Mouse (Mus musculus): ENCODE data around the gene Ptf1a. TPM values are rescaled to one million over a fixed set of nuclear protein-coding genes. Genes with fewer than 3 reads are reported as not detected.

Ptf1a gene
- total and polyA plus RNA-seq, 3 experiments = not detected

DNA sequence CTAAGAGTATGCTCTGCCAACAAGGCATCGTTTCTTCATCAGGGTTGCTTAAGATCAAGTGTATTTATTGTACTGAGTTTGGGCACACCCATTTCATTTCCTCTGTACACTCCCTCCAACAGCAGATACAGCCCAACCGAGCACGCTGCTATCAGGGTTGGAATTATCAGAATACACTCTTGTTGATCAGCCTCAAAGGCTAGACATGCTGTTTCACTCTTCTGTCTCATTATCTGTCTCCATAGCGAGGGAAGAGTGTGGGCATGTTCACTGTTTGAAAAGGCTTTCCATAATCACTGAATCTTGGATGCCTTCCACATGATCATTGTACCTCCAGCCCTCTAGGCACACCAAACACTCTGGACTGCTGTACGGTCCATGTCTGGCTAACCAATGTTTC lies 40.1 kb upstream of the Ptf1a start (continued):
- peak; percentile 58 for TF ChIP-seq SIN3A (IDR thresholded peaks at IDR 0.05; ENCODE audit: low read length)
- no peak for TF ChIP-seq BHLHE40 (IDR thresholded peaks at IDR 0.05; ENCODE audit: borderline replicate concordance, low read depth, low read length)
- TF ChIP-seq MYC (IDR thresholded peaks at IDR 0.05; ENCODE audit: low read depth, low read length) = no peak
- TF ChIP-seq CHD2 (IDR thresholded peaks at IDR 0.05; ENCODE audit: low read length) = no peak
- no peak for TF ChIP-seq MYB (IDR thresholded peaks at IDR 0.05; ENCODE audit: low read depth, low read length)
- TF ChIP-seq POLR2AphosphoS5 (IDR thresholded peaks at IDR 0.05; ENCODE audit: borderline replicate concordance, low read depth, low read length) = no peak
- TF ChIP-seq JUND (IDR thresholded peaks at IDR 0.05; ENCODE audit: low read depth, low read length) = no peak
- TF ChIP-seq MAZ (IDR thresholded peaks at IDR 0.05; ENCODE audit: low read depth, low read length) = no peak
- TF ChIP-seq ELF1 (IDR thresholded peaks at IDR 0.05; ENCODE audit: low read depth, low read length) = no peak
- TF ChIP-seq RAD21 (IDR thresholded peaks at IDR 0.05; ENCODE audit: low read depth, low read length) = no peak
- TF ChIP-seq POLR2A (IDR thresholded peaks at IDR 0.05; ENCODE audit: control insufficient read depth in 1 of 2, insufficient read depth in 1 of 2, low read depth in 1 of 2, low read length in 2 of 2, poor library complexity in 1 of 2) = no peak
- no peak for TF ChIP-seq USF1 (IDR thresholded peaks at IDR 0.05; ENCODE audit: low read depth, low read length)
- no peak for TF ChIP-seq MEF2A (IDR thresholded peaks at IDR 0.05; ENCODE audit: extremely low read depth, insufficient replicate concordance, low read depth, low read length, poor library complexity, severe bottlenecking)
- peak; percentile 49; the same call in 1 of the 2 replicates for TF ChIP-seq ETS1 (IDR thresholded peaks at IDR 0.05; ENCODE audit: low read depth, low read length)
- TF ChIP-seq ZNF384 (IDR thresholded peaks at IDR 0.05; ENCODE audit: low read depth, low read length) = no peak

DNA sequence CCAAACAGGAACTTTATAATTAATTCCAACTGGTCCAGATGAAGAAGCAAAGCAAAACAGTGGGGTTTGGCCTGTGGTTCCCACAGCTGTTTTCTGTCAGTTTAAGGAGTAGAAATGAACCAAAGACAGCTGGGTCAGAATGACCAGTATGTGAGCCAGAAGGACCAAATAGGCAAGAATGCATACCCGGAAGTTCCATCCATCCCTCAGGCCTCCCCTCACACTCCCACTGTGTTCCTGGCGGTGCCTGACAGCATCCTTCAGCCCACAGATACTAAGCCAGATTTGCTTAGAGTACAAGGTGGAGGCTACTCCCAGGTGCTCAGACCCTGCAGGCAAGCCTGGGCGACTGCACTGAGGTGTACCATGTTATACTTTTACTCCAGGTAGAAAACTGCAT lies 38.9 kb upstream of the Ptf1a start:
- Histone ChIP-seq H3K27ac (ENCODE audit: control insufficient read depth, low read depth, low read length) (no peak overlapping the region), H3K79me2 (ENCODE audit: control insufficient read depth, insufficient read depth, low read length, poor library complexity) (no peaks in the 10 kb centered on the region), H3K36me3 (ENCODE audit: control insufficient read depth in 1 of 2, insufficient read depth in 2 of 2, low read length in 2 of 2) (peaks cover 0 to 8% of the 10 kb centered on the region in 2 experiments; a peak in 2 of 4 replicates), H3K4me1 (ENCODE audit: control insufficient read depth in 1 of 2, insufficient read depth in 2 of 2, low read length in 2 of 2) (peaks cover 0 to 12% of the 10 kb centered on the region in 2 experiments; a peak in 2 of 4 replicates), H3K9ac (ENCODE audit: control insufficient read depth, low read depth, low read length, poor library complexity, severe bottlenecking) (no peak overlapping the region), H3K4me3 (ENCODE audit: control insufficient read depth in 1 of 2, insufficient read depth in 1 of 2, low read depth in 2 of 2, low read length in 2 of 2) (no peak overlapping the region), H3K9me3 (replicated peaks; ENCODE audit: insufficient read depth, low read length) (no peaks in the 10 kb centered on the region), H3K27me3 (ENCODE audit: control insufficient read depth in 1 of 2, insufficient read depth in 2 of 2, low read length in 2 of 2) (no peaks in the 10 kb centered on the region)
- no peak for DNase-seq (ENCODE audit: low read depth, low spot score)
- no peak for TF ChIP-seq ELF1 (IDR thresholded peaks at IDR 0.05; ENCODE audit: low read depth, low read length)
- TF ChIP-seq CTCF (IDR thresholded peaks at IDR 0.05 in 2 of 3, conservative IDR thresholded peaks at IDR 0.05 in 1 of 3; ENCODE audit: control insufficient read depth in 1 of 3, insufficient read depth in 1 of 3, low read depth in 2 of 3, low read length in 3 of 3, poor library complexity in 1 of 3, severe bottlenecking in 1 of 3) = no peak
- no peak for TF ChIP-seq ZC3H11A (IDR thresholded peaks at IDR 0.05; ENCODE audit: low read depth, low read length)
- no peak for TF ChIP-seq JUND (IDR thresholded peaks at IDR 0.05; ENCODE audit: low read depth, low read length)
- no peak for TF ChIP-seq NELFE (IDR thresholded peaks at IDR 0.05; ENCODE audit: low read depth, low read length)

Data from MEL (cell line).